Mouse (Mus musculus): ENCODE measurements around the gene Gm17019.
"Not testable (repeated sequence)": the region's sequence is repeated elsewhere in the genome, so short reads cannot be mapped to it uniquely, and the experiment has no call there.

Gene Gm17019

GRCm38 (mm10) chr5:14996670-14997249, 36.0 kb downstream of the Gm17019 start:
- not testable (repeated sequence) for DNase-seq

- not testable (repeated sequence) for DNase-seq
Measured at GRCm38 (mm10) chr5:14994124-14994523, 38.7 kb downstream of the Gm17019 start.

DNA sequence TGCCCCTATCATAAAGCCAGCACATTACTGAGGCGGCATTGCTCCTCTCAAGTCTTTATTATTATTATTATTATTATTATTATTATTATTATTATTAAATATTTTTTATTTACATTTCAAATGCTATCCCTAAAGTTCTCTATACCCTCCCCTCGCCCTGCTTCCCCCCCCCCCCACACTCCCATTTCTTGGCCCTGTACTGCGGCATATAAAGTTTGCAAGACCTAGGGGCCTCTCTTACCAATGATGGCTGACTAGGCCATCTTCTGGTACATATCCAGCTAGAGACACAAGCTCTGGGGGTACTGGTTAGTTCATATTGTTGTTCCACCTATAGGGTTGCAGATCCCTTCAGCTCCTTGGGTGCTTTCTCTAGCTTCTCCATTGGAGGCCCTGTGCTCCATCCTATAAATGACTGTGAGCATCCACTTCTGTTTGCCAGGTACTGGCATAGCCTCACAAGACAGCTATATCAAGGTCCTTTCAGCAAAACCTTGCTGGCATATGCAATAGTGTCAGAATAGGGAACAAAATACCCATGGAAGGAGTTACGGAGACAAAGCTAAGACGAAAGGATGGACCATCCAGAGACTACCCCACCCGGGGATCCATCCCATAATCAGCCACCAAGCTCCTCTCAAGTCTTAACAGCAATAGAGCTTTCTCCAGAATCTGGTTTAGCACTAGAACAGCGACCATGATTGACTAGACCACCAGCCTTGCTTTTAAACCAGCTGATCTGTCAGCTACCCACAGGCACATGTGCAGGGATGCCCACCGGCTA, 42.2 kb downstream of the Gm17019 start:
- DNase-seq = not testable (repeated sequence)

DNA sequence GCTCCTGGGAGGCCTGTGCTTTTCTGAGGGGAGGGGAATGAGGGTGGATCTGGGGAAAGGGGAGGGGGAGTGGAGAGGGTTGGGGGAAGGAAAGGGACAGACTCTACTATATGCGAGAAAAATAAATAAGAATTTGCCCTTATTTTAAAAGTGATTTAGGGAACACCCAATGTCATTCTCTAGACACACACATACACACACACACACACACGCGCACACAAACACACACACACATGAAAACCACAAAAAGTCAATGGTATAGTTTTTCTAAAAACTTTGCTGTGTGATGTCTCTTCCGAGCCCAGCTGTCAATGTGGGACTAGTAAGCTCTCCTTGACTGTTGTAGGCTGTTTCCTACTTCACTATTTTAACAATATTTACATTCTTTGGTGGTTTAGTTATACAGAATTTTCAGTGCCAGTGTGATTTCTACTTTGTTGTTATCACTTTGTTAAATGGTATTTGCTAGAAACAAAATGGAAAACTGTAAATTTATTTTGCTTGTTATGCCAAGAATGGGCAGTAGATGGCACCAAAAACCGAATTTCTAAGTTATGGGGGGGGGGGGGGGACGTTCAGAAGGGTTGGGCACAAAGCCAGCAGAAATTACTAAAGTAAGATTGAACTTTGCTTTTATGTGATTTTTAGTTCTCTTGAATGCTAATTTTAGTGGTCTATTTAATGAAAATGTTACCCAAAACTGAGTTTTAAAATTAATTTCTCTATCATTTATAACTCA, 46.0 kb downstream of the Gm17019 start:
- DNase-seq = not testable (repeated sequence)

Measured in cerebellum, adult 11-12 months (tissue).